Mouse (Mus musculus) cerebellum, adult (tissue): ENCODE measurements around the gene Nfia.
A peak's percentile ranks its signal among the peaks of the same experiment; 100 is the strongest.

ENCODE experiments used
- ATAC-seq: cut with Nextera tagmentation; 2 replicates; pipeline ENCODE4 v1.9.2; 2017; ENCODE audit warnings: mild to moderate bottlenecking, moderate library complexity, mixed read lengths; ENCODE audit not compliant: insufficient number of reproducible peaks, low FRiP score, low TSS enrichment

The Nfia gene

DNA sequence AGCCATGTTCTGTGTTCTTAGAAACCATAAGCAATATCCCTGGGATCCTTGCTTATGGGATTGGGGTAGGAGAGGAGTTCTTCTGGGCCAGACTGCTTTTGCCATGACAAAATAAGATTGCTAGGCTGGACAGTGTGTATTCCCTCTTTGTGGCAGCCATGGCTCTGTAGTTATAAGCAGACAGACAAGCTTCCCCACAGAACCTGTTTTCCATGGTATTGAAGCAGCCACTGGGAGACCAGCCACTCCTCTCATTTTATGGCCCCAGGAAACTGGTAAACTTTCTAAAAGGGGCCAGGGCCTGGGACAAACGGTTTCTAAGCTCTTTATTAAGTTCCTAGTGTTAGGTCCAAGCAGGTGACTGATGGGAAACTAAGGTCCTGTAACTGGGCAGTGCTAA lies 309.4 kb downstream of the Nfia start:
- ATAC-seq = no peak

- ATAC-seq = no peak
Measured at GRCm38 (mm10) chr4:98082512-98082911, 310.0 kb downstream of the Nfia start.

DNA sequence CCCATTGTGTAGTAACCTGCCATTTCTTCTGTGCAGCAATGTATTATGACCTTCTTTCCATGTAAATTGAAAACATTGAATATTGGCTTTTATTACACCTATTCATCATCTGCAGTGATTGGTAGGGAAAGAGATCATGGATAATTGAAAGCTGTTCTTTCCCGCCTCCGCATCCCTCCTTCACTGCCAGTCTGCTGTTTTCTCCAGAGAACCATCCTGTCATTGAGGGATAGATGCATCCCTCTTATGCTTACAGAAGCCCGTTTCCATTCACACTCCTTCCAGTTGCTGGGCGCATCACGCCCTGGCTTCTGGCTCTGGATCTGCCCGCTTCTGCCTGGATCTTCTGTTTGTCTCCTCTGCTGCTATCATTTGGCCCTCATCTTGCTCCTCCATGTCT lies 312.5 kb downstream of the Nfia start:
- no peak for ATAC-seq

DNA sequence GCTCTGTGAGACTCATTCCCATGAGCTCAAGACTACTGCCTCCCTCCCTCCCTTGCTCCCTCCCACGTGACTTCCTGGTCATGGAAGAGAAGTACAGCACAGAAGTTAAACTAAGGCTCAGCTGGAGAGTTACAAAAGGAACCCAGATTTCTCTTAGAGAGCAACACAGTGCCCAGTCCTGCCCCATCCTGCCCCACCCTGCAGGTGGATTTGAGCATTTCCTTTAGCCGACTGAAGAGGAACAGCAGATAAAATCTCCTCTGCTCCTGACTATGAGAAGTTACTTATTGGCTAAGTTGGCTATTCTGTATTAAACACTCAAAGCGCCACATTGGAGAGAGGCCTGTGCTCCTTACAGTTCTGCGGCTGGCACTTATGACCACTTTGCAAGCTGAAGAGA lies 314.4 kb downstream of the Nfia start:
- no peak for ATAC-seq

GRCm38 (mm10) chr4:98089985-98090384 lies 317.5 kb downstream of the Nfia start:
- ATAC-seq = no peak

DNA sequence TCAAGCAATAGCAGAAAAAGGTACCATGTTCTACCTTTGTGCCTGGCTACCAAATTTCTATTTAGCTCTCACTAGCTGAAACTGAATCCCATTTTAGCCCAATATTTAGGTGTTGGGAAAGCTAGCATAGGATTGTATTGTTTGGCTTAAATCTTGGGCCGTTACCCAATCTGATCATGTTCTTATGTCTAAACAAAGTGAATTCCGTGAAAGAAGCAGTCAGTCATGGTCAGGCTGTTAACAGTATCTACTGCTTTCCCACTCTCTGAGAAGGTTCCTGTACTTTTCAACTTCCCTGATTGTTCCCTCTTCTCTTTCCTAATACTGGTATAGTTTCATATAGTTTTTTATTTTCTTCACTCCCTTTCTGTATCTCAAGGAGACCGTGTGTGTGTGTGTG lies 318.1 kb downstream of the Nfia start:
- ATAC-seq = no peak

DNA sequence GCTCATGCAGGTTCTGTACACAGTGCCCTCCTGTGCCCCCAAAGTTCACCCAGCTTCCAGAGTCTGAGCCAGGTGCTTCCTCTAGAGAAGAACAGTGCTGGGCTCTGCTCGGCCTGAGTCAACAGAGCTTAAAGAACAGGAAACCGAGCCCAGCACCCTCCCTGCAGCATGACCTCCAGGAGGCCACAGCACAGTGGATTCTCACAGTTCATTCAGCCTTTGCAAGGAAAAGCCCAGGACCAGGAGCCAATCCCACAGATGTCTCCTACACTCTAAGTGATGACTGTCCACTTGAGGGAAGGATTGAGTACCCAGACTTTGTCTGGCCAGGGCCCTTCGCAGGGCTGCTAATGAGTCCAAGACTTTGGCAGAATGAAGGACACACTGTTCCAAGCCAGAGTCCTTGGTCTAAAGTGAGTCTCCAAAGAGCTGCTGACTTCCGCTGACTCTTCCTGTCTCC lies 318.9 kb downstream of the Nfia start:
- peak; percentile 49; the same call in 1 of the 2 replicates for ATAC-seq

- no peak for ATAC-seq
Measured at GRCm38 (mm10) chr4:98091901-98092472, 319.5 kb downstream of the Nfia start.

GRCm38 (mm10) chr4:98094112-98094805 lies 321.7 kb downstream of the Nfia start:
- ATAC-seq = no peak

DNA sequence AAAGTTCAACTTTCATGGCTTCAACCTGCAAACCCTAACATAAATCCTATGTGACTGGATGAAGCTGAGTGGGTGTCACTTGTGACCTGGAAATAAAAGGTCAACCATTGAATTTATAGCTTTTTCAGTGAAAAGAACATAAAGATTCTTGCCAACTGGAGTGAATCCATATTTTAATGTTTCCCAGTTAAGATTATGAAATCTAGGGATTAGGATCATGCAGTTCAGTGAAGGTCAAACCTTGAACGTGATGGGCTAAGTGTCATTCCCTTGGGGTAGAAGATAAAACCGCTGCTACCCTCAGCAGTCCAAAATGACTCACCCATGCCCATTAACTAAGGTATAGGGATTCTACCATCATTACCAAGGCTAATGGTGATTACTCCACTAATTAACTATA lies 322.5 kb downstream of the Nfia start:
- ATAC-seq = no peak

GRCm38 (mm10) chr4:98097013-98097566 lies 324.6 kb downstream of the Nfia start:
- no peak for ATAC-seq

DNA sequence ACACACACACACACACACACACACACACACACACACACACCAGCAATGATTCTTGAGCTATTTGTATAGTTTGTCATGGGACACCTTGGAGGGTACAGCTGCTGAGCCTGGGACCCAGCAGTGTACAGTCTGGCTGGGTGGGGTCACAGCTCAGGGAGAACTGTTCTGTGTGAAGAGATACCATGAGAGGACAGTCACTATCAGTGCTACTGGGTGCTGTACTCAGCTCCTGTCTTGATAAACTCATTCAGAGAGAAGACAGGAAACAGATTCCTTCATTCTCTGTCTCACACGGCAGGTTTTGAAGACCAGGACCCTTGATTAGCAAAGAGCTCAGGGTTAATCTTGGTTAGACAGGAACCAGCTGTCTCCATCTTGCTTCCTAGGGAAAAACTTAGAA lies 326.1 kb downstream of the Nfia start:
- no peak for ATAC-seq

GRCm38 (mm10) chr4:98099433-98099832 lies 326.9 kb downstream of the Nfia start:
- no peak for ATAC-seq

DNA sequence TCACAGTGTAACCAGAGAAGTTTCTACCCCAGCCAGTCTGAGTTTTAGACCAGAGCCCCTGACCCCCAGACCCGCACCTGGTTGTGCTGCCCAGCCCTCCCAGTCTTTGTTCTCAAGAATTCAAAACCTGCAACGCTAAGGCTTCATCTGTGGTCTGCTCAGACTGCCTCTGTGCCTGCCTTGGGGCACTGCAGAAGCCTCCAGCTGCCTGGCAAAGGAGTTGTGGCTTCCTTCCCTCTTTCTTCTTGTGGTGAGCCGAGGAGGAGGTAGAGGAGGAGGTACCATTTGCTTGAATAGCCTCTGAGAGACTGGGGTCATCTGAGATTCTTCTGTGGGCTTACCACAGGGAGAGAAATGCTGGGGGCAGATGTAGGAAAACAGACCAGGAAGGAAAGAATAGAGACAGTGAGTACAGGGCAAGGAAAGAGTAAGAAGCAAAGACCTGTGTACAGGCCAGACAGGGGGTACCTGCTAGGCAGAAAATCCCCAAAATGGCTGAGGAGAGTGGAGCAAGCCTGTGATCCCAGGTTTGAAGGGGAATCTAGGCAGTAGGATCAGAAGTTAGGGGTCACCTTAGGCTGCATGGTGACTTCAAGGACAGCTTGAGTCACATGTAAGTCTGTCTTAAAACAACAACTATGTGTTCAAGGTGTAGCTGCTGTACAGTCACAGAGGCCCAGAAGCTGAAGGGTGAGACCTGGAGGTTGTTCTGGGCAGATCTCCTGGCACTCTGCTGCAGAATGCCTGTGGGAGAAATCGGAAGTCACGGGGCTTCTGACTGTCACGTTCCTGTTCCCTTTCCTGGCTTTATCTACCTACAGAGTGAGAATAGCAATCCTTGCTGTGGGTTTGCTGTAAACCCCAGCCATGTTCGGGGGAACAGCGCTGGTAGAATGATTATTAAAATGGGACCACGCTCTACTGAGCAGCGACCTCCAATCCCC lies 328.9 kb downstream of the Nfia start:
- no peak for ATAC-seq

DNA sequence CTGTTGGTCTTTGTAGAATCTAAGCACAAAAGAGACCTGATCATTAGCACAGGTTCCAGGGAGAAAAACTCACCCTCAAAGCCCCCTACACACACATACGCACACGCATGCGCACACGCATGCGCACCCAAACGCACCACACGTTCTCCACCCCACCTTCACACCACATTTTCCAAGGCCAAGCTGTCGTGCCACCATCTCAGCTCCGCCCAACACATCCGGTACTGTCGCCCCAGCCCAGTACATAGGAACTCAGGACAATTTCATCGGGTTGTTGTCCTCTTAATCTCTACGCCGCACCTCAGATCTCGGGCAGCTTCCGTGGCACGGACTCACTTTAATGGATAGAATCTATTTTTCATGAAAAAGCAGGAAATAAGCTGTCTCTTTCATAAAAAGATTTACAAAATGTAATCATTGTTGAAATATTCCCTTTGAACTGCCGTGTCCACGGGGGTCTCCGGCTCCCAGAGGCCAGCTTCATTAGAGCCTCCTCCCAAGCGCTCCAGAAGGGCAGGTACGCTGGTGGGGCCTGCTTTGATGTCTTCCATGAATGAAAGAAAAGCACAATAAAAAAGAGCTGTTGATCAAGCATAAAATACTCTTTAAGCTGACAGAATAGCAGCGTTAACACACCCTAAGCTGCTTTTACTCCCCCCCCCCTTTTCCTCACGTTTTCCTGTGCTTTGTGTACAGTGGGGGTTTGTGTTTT lies 330.2 kb downstream of the Nfia start:
- no peak for ATAC-seq

GRCm38 (mm10) chr4:98103337-98103666 lies 330.8 kb downstream of the Nfia start:
- ATAC-seq = no peak

DNA sequence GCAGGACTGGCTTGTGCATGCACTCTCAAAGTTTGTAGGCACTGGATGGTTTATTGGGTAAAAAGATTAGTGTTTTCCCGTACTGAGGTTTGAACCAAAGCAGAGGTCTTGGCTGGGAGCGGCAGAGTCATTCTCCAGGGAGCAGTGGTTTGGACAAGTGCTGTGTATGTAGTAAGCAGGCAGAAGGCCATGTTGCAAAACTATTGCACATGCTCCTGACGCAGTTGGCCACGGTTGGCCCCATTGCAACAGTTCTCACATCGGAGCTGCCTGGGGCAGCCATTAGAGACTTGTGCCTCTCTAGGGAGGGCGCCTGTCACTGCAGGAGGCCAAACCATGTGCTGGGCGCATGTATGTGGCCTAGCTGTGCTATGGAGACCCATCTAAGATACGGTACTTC lies 331.6 kb downstream of the Nfia start:
- ATAC-seq = no peak

- ATAC-seq = no peak
Measured at GRCm38 (mm10) chr4:98104911-98105702, 332.6 kb downstream of the Nfia start.

GRCm38 (mm10) chr4:98105971-98106370 lies 333.4 kb downstream of the Nfia start:
- ATAC-seq = no peak
